Mouse (Mus musculus) megakaryocyte, embryonic 14.5 days (primary cell): ENCODE results near the gene Klk12. TPM values are rescaled to one million over a fixed set of nuclear protein-coding genes. Genes with fewer than 3 reads are reported as not detected.

ENCODE experiments used
- H3K27me3 ChIP-seq: replicated peaks from 2 replicates; pipeline ENCODE3; 2012; ENCODE audit warnings: inconsistent platforms
- H3K36me3 ChIP-seq: replicated peaks from 2 replicates; pipeline ENCODE3; 2012; ENCODE audit warnings: low read length, inconsistent platforms, mixed read lengths
- H3K4me1 ChIP-seq: 2 replicates; pipeline ENCODE4 v1.6.1; 2012; ENCODE audit warnings: inconsistent platforms
- H3K4me3 ChIP-seq: replicated peaks from 2 replicates; pipeline ENCODE3; 2012; ENCODE audit warnings: moderate library complexity, mild to moderate bottlenecking, inconsistent platforms
- H3K9me3 ChIP-seq: 2 replicates; pipeline ENCODE4 v1.6.1; 2012; ENCODE audit warnings: inconsistent platforms
- FLI1 ChIP-seq: IDR thresholded peaks from 2 replicates; pipeline ENCODE4 v1.6.1; 2012; ENCODE audit warnings: low read length, inconsistent platforms, mixed read lengths
- GATA1 ChIP-seq: IDR thresholded peaks from 3 replicates; pipeline ENCODE4 v1.6.1; 2012; ENCODE audit warnings: mixed read lengths, low read length, inconsistent platforms, borderline replicate concordance
- polyA plus RNA-seq: library from polyadenylated mRNA; stranded (reverse); fragments of >175 nt; gene quantifications from 2 replicates; pipeline ENCODE4 v1.2.3, GENCODE M21; 2012; ENCODE audit warnings: low replicate concordance; ENCODE audit not compliant: insufficient read depth

Gene Klk12
- polyA plus RNA-seq, 1 experiment: not detected

DNA sequence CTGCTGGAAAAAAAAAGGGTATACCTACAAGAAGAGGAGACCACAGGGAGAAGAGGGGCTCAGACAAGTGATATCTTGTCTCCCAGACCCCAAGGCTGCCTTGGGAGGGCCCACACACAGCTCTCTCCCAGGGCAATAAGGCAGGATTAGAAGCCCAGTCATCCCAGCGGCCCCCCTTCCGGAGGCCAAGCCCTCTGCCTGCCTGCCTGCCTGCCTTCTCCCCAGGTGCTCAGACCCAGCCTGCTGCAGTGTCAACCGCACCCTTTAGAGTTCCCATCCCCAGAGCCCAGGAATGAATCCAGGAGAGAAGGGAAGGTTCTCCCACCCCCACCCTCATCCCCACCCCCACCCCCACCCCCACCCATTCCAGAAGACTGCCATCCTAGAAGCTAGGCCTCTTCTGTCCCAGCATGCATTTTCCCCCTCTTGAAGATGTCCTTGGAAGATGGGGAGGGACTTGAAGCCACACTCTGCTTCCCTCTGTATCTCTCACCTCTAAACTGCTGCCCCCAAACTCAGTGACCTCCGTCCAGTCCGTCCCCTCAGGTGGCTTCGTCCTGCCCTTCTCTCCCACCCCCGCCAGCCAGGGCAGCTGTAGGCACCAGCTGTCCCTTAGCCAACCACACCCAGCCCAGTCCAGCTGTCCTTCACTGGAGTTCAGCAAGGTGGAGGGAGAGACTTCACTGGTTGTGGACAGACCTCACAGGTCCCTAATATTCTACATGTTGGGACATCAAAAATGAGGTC is 6.8 kb downstream of the Klk12 start:
- Histone ChIP-seq H3K4me1 (no peaks in the 10 kb centered on the region), H3K27me3 (peaks cover 10% of the 10 kb centered on the region), H3K4me3 (no peak overlapping the region), H3K9me3 (no peaks in the 10 kb centered on the region), H3K36me3 (no peaks in the 10 kb centered on the region)
- TF ChIP-seq GATA1: no peak
- TF ChIP-seq FLI1: no peak

DNA sequence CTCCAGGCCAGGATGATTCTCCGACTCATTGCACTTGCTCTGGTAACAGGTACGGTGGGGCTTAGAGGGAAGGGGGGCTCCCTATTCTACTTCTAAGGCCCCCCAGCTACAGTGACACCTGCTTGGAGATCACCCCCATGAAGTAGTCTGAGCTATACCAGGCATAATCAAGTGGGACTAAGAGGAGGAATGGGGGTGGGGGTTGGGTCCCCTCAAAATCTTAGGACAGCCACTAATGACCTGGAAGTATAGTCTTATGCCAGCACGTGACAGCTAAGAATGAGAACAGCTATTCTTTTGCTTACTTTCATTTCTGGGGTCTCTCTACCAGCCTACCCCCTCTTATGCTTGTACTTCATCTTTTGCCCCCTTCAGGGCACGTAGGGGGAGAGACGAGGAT is 7.8 kb downstream of the Klk12 start:
- no peak for TF ChIP-seq FLI1
- TF ChIP-seq GATA1: no peak
- peaks cover under 1% of the 10 kb centered on the region; the same call in 1 of the 2 replicates for H3K4me1 ChIP-seq
- H3K27me3 ChIP-seq: peaks cover 16% of the 10 kb centered on the region
- H3K4me3 ChIP-seq: no peak overlapping the region
- H3K9me3 ChIP-seq: no peaks in the 10 kb centered on the region
- no peaks in the 10 kb centered on the region for H3K36me3 ChIP-seq

DNA sequence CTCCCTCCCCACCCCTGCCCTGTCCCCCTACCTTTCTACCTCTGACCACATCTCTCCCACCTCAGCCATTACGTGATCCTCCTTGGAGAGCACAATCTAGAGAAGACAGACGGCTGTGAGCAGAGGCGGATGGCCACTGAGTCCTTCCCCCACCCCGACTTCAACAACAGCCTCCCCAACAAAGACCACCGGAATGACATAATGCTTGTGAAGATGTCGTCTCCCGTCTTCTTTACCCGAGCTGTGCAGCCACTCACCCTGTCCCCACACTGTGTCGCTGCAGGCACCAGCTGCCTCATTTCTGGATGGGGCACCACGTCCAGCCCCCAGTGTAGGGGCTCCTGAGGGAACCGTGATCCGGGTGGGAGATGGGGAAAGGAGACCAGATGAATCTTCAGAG is 8.7 kb downstream of the Klk12 start:
- Histone ChIP-seq H3K27me3 (peaks cover 21% of the 10 kb centered on the region), H3K4me3 (no peak overlapping the region), H3K36me3 (no peaks in the 10 kb centered on the region), H3K9me3 (no peaks in the 10 kb centered on the region), H3K4me1 (peaks cover 10% of the 10 kb centered on the region)
- TF ChIP-seq GATA1 (no peak), FLI1 (no peak)

DNA sequence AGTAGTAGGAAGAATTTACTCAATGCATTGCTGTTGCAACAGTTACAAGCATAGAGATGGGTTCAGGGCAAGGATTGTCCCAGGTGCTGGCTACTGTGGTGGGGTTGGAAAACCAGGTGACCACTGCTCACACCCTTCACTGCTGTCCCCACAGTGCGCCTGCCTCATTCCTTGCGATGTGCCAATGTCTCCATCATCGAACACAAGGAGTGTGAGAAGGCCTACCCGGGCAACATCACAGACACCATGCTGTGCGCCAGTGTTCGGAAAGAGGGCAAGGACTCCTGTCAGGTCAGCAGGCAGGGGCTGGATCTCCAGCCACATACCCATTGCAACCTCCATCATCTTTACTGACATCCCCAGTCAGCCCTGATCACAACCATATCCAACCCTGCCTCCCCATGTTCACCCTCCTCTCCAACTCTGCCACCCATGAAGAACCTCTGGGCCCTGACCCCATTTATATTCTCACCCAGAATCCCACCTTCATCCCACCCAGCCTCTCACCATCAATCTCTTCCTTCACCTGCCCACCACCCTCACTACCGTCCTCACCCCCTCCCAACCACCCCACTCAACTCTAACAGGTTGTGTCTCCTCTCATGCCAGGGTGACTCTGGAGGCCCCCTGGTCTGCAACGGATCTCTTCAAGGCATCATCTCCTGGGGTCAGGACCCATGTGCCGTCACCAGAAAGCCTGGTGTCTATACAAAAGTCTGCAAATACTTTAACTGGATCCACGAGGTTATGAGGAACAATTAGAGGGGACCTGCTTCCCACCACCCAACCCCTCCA is 9.7 kb downstream of the Klk12 start:
- Histone ChIP-seq H3K4me1 (peaks cover 20% of the 10 kb centered on the region), H3K36me3 (no peaks in the 10 kb centered on the region), H3K27me3 (peaks cover 30% of the 10 kb centered on the region), H3K4me3 (peak overlapping the region; percentile 18), H3K9me3 (no peaks in the 10 kb centered on the region)
- TF ChIP-seq FLI1 (no peak), GATA1 (no peak)

DNA sequence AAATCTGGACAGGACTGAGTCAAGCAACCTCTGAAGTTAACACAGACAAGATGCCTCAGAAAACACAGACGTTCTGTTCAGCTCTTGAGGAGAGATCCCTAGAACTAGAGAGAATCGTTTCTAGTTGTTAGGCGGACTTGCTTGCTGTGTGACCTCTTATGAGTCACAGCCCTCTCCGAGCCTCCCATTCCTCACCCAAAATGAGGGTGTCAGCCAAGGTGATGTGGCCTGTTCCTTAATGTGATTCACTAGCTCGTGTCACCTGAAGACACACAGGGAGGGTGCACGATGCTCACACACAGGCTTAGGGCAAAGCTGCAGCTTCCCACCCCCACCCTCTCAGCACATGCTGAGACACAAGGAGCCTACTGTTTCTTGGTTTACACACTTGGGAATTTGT is 11.5 kb downstream of the Klk12 start:
- H3K27me3 ChIP-seq: peaks cover 44% of the 10 kb centered on the region
- peaks cover 21% of the 10 kb centered on the region for H3K4me1 ChIP-seq
- no peaks in the 10 kb centered on the region for H3K36me3 ChIP-seq
- TF ChIP-seq FLI1 (no peak), GATA1 (no peak)
- H3K4me3 ChIP-seq: no peak overlapping the region
- H3K9me3 ChIP-seq: no peaks in the 10 kb centered on the region

DNA sequence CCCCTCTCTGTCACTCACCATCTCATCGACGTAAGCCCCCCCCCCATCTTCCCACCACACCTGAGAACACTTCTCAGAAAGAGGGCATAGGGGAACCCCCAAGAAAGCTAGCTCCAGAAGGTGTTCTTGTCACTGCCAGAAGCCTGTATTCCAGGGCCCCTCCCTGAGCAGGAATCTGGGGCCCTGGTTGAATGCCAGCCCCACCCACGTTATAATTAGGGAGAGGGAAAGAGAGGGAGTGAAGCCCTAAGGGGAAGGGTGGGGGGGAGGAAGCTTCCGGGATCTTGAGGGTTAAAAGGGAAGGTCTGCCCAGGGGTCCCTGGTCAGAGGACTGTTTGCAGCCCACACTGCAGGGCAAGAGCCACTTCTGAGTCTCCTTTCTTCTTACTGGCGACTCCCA is 12.0 kb downstream of the Klk12 start, which contains the start of gene Klk10:
TSS of gene Klk10 (plus strand) at position 290 of the 400 bp plus-strand sequence.
- no peaks in the 10 kb centered on the region for H3K36me3 ChIP-seq
- H3K27me3 ChIP-seq: peaks cover 44% of the 10 kb centered on the region
- TF ChIP-seq FLI1: no peak
- no peak for TF ChIP-seq GATA1
- H3K4me3 ChIP-seq: peak within 1 kb of the TSS; percentile 81
- peaks cover 21% of the 10 kb centered on the region for H3K4me1 ChIP-seq
- no peaks in the 10 kb centered on the region for H3K9me3 ChIP-seq

DNA sequence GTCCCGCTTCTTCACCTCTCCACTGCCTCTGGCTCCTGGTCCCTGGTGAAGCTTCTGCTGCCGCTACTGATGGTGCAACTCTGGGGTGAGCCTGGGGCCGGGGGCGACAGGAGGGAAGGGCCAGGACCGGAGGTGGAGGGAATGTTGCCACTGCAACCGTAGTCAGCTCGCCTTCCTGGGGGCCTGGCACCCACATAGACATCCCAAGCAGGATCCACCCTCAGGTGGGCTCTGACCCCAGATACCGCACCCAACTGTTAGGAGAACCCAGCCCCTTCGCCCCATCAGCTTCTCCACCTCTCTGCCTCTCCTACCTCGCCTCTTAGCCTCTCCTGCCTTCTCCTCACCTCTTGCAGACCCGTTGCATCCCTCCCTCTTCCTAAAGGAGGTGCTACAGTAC is 12.8 kb downstream of the Klk12 start:
- Histone ChIP-seq H3K9me3 (peaks cover 2% of the 10 kb centered on the region; the same call in 1 of the 2 replicates), H3K4me3 (peak overlapping the region; percentile 81), H3K4me1 (peaks cover 21% of the 10 kb centered on the region), H3K36me3 (no peaks in the 10 kb centered on the region), H3K27me3 (peaks cover 48% of the 10 kb centered on the region)
- TF ChIP-seq FLI1 (no peak), GATA1 (no peak)

DNA sequence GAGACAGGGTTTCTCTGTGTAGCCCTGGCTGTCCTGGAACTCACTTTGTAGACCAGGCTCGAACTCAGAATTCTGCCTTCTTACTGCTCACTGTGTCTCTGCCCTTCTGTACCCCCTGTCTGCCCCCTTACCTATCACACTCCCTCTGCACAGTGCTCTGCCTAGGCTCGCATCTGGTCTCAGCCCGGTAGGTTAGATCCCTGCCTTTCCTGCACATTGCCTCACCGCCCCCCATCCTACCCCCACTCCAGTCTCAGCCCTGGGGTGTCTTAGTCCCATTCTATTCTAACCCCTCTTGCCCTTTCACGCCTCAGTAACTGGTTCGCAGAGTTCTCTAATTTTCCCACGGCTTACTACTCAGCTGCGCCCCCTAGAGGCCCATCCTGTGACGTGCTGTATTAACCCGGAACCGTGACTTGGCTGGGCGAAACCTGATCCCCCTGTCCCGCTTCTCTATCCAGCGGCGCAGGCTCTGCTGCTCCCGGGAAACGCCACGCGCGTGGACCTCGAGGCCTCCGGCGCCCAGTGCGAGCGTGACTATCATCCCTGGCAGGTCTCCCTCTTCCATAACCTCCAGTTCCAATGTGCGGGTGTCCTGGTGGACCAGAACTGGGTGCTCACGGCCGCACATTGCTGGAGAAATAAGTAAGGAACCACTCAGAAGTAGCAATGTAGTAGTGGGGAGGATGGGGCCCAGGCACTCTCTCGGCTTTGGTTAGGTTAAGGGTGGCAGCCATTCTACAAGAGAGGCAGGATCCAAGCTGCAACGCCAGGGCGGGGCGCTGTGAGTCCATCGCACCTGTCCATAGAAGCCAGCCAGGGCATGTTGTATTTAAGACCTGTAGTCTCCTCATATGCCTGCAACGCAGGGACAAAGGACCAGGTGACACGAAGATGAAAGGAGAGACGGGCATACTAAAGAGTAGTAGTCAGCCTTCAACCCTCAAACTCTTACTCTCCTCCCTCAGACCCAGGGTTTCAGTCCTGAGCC is 13.9 kb downstream of the Klk12 start:
- Histone ChIP-seq H3K4me3 (peak overlapping the region; percentile 89), H3K4me1 (peaks cover 21% of the 10 kb centered on the region), H3K9me3 (peaks cover 7% of the 10 kb centered on the region), H3K36me3 (no peaks in the 10 kb centered on the region), H3K27me3 (peaks cover 46% of the 10 kb centered on the region)
- TF ChIP-seq FLI1: no peak
- no peak for TF ChIP-seq GATA1

DNA sequence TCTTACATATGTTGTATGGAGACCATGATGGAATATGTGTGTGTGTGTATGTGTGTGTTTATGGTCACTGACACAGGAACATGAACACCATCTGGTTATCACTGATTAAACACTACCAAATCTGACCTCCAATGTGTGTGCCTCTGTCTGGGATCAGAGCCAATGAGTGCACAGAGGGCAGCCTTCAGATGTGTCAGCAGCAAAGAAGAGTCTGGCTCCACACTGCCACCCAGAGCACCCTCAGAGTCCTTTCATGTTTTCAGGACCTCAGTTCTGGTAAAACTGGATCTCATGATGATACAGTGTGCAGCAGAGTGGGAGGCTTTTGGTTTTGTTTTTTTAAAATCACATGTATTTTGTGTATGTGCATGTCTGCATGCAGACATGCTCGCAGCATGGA is 16.6 kb downstream of the Klk12 start:
- peaks cover 39% of the 10 kb centered on the region for H3K27me3 ChIP-seq
- no peaks in the 10 kb centered on the region for H3K36me3 ChIP-seq
- TF ChIP-seq GATA1: no peak
- no peak for TF ChIP-seq FLI1
- no peak overlapping the region for H3K4me3 ChIP-seq
- peaks cover 7% of the 10 kb centered on the region for H3K9me3 ChIP-seq
- peaks cover 21% of the 10 kb centered on the region for H3K4me1 ChIP-seq
